Mouse (Mus musculus): ENCODE data around the gene Tuba8.

Tuba8 gene

DNA sequence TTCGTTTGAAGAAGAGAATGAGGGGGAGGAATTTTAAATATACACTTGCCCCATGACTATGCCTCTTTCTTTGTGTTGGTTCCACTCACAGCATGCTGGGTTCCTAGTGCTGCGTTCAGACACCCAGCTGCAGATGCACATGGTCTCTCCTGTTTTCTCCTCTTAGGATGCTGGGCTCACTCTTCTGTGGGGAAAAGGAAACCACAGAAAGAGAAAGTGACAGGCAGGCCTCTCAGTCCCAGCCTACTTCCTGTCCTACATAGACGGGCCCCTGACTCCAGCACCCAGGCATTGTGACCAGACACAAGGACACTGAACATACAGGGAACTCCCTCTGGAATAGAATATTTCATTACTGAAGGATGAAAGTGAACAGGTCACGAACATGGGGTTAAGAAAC lies 15.5 kb downstream of the Tuba8 start:
- Histone ChIP-seq H3K4me1 (replicated peaks; ENCODE audit: low read depth, low read length) (peaks cover 15% of the 10 kb centered on the region), H3K4me3 (replicated peaks; ENCODE audit: low read length) (no peak overlapping the region), H3K27me3 (ENCODE audit: insufficient read depth, low read length) (peaks cover 26% of the 10 kb centered on the region), H3K36me3 (ENCODE audit: insufficient read depth, low read length) (no peaks in the 10 kb centered on the region), H3K9me3 (ENCODE audit: low read length) (peaks cover 4% of the 10 kb centered on the region; the same call in 1 of the 2 replicates)
- TF ChIP-seq CTCF (conservative IDR thresholded peaks at IDR 0.05; ENCODE audit: low read length) (no peak), POU5F1 (IDR thresholded peaks at IDR 0.05; ENCODE audit: borderline replicate concordance, low read length) (no peak), NANOG (IDR thresholded peaks at IDR 0.05; ENCODE audit: borderline replicate concordance, low read length) (no peak)

DNA sequence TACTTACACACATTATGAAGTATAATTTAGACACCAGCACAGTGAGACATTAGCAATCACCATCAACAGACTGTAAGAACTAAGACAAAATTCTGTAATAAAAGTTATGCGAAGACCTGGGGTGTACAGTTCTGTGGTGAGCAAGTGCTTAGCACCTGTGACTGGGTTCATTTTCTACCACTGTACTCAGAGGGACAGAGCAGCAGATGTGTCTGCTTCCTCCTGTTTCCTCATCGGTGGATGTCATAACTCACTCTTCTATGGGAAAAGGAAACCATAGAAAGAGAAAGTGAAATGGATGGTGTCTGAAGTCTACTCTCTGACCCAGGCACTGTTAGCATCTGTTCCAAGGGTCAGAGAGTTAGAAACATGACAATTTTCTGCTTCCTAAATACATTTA lies 16.2 kb downstream of the Tuba8 start:
- Histone ChIP-seq H3K27me3 (ENCODE audit: insufficient read depth, low read length) (peaks cover 26% of the 10 kb centered on the region), H3K36me3 (ENCODE audit: insufficient read depth, low read length) (no peaks in the 10 kb centered on the region), H3K9me3 (ENCODE audit: low read length) (peaks cover 4% of the 10 kb centered on the region; the same call in 1 of the 2 replicates), H3K4me3 (replicated peaks; ENCODE audit: low read length) (no peak overlapping the region), H3K4me1 (replicated peaks; ENCODE audit: low read depth, low read length) (peaks cover 15% of the 10 kb centered on the region)
- TF ChIP-seq CTCF (conservative IDR thresholded peaks at IDR 0.05; ENCODE audit: low read length): no peak
- TF ChIP-seq NANOG (IDR thresholded peaks at IDR 0.05; ENCODE audit: borderline replicate concordance, low read length): no peak
- no peak for TF ChIP-seq POU5F1 (IDR thresholded peaks at IDR 0.05; ENCODE audit: borderline replicate concordance, low read length)

DNA sequence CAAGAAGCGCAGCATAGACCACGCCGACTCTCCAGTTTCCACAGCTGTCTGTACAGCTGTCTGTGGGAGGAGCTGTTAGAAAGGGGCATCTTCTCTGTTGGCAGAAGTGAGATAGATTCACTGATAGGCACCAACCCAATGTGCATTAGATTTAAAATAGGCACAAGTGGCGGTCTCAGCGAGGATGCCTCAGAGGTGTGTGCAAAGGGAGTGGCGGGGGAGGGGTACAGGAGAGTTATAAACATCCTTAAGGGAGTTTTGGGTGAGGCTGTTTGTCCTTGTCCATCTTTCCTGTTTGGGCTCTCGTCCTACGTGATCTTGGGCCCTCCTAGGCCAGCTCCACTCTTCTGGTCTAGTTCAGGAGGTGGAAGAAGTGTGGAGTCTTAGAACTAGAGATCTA lies 17.9 kb downstream of the Tuba8 start:
- no peaks in the 10 kb centered on the region for H3K36me3 ChIP-seq (ENCODE audit: insufficient read depth, low read length)
- no peak overlapping the region for H3K4me3 ChIP-seq (replicated peaks; ENCODE audit: low read length)
- peaks cover 18% of the 10 kb centered on the region; the same call in 1 of the 2 replicates for H3K27me3 ChIP-seq (ENCODE audit: insufficient read depth, low read length)
- no peaks in the 10 kb centered on the region for H3K9me3 ChIP-seq (ENCODE audit: low read length)
- H3K4me1 ChIP-seq (replicated peaks; ENCODE audit: low read depth, low read length): peaks cover 15% of the 10 kb centered on the region
- TF ChIP-seq NANOG (IDR thresholded peaks at IDR 0.05; ENCODE audit: borderline replicate concordance, low read length): no peak

DNA sequence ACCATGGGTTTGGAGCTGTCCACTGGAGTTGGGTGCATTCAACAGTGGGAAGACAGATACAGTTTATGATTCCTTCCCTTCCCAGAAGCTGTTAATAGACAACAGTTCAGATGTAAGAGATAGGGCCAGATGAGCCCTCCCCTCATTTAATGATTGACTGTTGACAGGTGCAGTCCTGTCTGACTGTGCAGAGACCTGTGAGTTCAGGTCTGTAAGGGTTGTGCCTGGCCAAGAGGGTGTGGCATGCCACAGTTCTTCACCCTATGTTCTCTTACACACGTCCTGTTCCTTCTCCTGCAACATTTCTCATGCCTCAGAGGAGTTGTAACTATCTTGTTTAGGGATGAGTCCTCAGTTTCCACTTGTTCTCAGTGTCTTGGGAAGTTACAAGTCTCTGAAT lies 22.2 kb downstream of the Tuba8 start:
- Histone ChIP-seq H3K9me3 (ENCODE audit: low read length) (no peaks in the 10 kb centered on the region), H3K4me3 (replicated peaks; ENCODE audit: low read length) (no peak overlapping the region), H3K36me3 (ENCODE audit: insufficient read depth, low read length) (no peaks in the 10 kb centered on the region), H3K27me3 (ENCODE audit: insufficient read depth, low read length) (peaks cover 3% of the 10 kb centered on the region; the same call in 1 of the 2 replicates), H3K4me1 (replicated peaks; ENCODE audit: low read depth, low read length) (no peaks in the 10 kb centered on the region)
- TF ChIP-seq POU5F1 (IDR thresholded peaks at IDR 0.05; ENCODE audit: borderline replicate concordance, low read length) (no peak), NANOG (IDR thresholded peaks at IDR 0.05; ENCODE audit: borderline replicate concordance, low read length) (no peak), CTCF (conservative IDR thresholded peaks at IDR 0.05; ENCODE audit: low read length) (no peak)

DNA sequence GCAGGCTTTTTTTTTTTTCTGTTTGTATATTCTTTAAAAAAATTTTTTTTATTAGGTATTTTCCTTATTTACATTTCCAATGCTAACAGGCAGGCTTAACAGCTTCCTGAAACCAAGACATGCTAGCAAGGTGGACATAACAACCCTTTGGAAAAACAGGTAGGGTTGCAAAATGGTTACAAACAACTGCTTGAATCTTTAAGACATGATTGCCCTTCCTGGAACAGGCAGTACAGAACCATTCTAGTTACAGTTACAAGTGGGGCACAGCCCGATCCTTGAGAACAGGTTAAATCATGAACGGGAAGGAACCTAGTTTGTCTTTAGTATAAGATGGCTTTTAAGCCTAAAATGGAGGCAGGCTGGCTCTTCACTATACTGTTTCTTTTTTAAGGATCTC lies 25.9 kb downstream of the Tuba8 start:
- TF ChIP-seq CTCF (conservative IDR thresholded peaks at IDR 0.05; ENCODE audit: low read length): no peak
- no peak for TF ChIP-seq NANOG (IDR thresholded peaks at IDR 0.05; ENCODE audit: borderline replicate concordance, low read length)
- TF ChIP-seq POU5F1 (IDR thresholded peaks at IDR 0.05; ENCODE audit: borderline replicate concordance, low read length): no peak
- H3K9me3 ChIP-seq (ENCODE audit: low read length): no peaks in the 10 kb centered on the region

DNA sequence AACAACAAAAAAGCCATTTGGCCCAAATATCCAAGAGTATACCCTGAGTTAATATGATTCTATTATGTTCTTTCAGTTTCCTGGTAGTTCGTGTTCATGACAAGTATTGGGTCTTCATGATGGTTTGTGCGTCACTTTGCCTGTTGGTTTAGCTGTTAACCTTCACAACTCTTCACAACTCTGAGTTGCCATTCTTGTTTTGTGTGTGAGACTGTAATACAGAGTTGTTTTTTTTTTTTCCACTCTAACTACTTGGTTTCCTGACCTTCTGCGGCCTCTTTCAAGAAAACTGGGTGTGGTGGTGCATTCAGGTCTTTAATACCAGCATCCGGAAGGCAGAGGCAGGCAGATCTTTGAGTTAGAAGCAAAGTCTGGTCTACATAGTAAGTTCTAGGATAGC lies 27.7 kb downstream of the Tuba8 start:
- H3K4me1 ChIP-seq (replicated peaks; ENCODE audit: low read depth, low read length): 0 out of 2 replicates have a peak, but pooled peaks cover 2% of the 10 kb centered on the region
- TF ChIP-seq POU5F1 (IDR thresholded peaks at IDR 0.05; ENCODE audit: borderline replicate concordance, low read length): no peak
- no peak for TF ChIP-seq CTCF (conservative IDR thresholded peaks at IDR 0.05; ENCODE audit: low read length)
- TF ChIP-seq NANOG (IDR thresholded peaks at IDR 0.05; ENCODE audit: borderline replicate concordance, low read length): no peak
- no peak overlapping the region for H3K4me3 ChIP-seq (replicated peaks; ENCODE audit: low read length)
- no peaks in the 10 kb centered on the region for H3K36me3 ChIP-seq (ENCODE audit: insufficient read depth, low read length)
- H3K27me3 ChIP-seq (ENCODE audit: insufficient read depth, low read length): peaks cover 6% of the 10 kb centered on the region
- H3K9me3 ChIP-seq (ENCODE audit: low read length): no peaks in the 10 kb centered on the region

More for the DNA sequence above, 25.9 kb downstream of the Tuba8 start:
- Histone ChIP-seq H3K27me3 (ENCODE audit: insufficient read depth, low read length) (no peaks in the 10 kb centered on the region), H3K4me3 (replicated peaks; ENCODE audit: low read length) (no peak overlapping the region), H3K36me3 (ENCODE audit: insufficient read depth, low read length) (no peaks in the 10 kb centered on the region), H3K4me1 (replicated peaks; ENCODE audit: low read depth, low read length) (0 out of 2 replicates have a peak, but pooled peaks cover 2% of the 10 kb centered on the region)

DNA sequence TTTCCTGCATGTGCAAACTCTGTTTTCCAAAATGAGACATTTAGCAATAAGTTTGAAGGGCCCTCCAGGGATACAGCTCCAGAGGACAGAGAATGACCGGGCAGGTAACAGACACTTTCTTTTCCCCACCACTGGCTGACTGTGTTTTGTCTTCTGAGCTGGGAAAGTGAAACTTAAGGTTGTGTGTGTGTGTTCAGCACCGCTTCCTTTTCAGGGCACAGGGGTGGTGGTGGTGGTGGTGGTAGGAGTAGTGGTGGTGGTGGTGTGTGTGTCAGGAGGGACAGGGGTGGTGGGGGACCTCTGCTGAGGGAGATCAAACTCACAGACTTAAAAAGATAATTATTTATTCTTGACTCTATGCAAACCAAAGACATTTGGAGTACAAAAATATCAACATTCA lies 31.3 kb downstream of the Tuba8 start:
- H3K9me3 ChIP-seq (ENCODE audit: low read length): no peaks in the 10 kb centered on the region
- H3K4me3 ChIP-seq (replicated peaks; ENCODE audit: low read length): no peak overlapping the region
- no peak for TF ChIP-seq POU5F1 (IDR thresholded peaks at IDR 0.05; ENCODE audit: borderline replicate concordance, low read length)
- TF ChIP-seq CTCF (conservative IDR thresholded peaks at IDR 0.05; ENCODE audit: low read length): no peak
- no peak for TF ChIP-seq NANOG (IDR thresholded peaks at IDR 0.05; ENCODE audit: borderline replicate concordance, low read length)
- H3K36me3 ChIP-seq (ENCODE audit: insufficient read depth, low read length): no peaks in the 10 kb centered on the region
- 0 out of 2 replicates have a peak, but pooled peaks cover 10% of the 10 kb centered on the region for H3K4me1 ChIP-seq (replicated peaks; ENCODE audit: low read depth, low read length)
- H3K27me3 ChIP-seq (ENCODE audit: insufficient read depth, low read length): peaks cover 32% of the 10 kb centered on the region

DNA sequence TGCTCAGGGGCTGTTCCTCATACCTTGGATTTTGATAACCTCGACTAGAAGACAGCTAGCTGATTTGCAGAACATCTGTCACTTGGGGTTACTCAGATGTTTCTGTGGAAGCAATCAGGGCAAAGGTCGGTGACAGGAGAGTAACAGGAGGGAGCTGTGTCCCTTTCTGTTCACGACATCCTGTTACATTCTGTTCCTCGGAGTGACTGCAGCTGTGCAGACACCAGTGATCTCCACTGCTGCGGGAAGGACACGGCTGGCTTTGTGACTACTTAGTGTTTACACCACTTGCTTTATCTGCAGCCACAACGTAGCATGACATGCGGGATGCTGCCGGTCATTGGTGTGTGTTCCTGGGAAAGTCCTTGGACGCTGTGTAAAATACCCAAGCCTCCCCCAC lies 32.7 kb downstream of the Tuba8 start:
- Histone ChIP-seq H3K4me1 (replicated peaks; ENCODE audit: low read depth, low read length) (0 out of 2 replicates have a peak, but pooled peaks cover 9% of the 10 kb centered on the region), H3K9me3 (ENCODE audit: low read length) (no peaks in the 10 kb centered on the region), H3K4me3 (replicated peaks; ENCODE audit: low read length) (no peak overlapping the region), H3K27me3 (ENCODE audit: insufficient read depth, low read length) (peaks cover 43% of the 10 kb centered on the region), H3K36me3 (ENCODE audit: insufficient read depth, low read length) (no peaks in the 10 kb centered on the region)
- TF ChIP-seq NANOG (IDR thresholded peaks at IDR 0.05; ENCODE audit: borderline replicate concordance, low read length) (no peak), CTCF (conservative IDR thresholded peaks at IDR 0.05; ENCODE audit: low read length) (no peak), POU5F1 (IDR thresholded peaks at IDR 0.05; ENCODE audit: borderline replicate concordance, low read length) (no peak)
